Comparison of ENCODE assay signal across 26 mouse cellular contexts in the genomic region with DNA sequence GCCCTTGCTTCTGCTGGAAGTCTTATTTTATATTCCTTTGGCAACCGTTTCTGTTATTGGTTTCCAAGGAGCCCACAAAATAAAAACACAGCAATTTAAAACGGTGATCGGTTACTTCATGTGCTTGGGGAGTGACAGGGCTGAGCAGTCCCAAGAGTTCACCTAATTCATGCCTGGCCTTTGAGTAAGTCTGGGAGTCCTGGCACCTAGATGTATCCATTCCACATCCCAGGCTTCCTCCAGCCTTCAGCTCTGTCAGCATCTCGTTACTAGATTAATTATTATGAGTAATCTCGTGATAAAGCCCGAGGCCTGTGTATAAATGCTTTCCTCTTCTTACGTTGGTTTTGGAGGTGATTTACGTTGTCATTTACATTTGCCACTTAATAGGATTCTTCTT.
"Had no signal": no experiment of that assay in that cellular context is flagged by ENCODE, and none has a peak within 500 bp of the region (broad histone marks: within the 10 kb centered on the region; RNA-seq: fewer than 3 reads in every experiment).

No protein-coding gene starts in this region.

- DNase-seq: gastrocnemius, adult 2 months; gastrocnemius, postnatal 10 days; gastrocnemius, postnatal 25 days; heart, adult 2 months; heart, postnatal 10 days; heart, postnatal 4 days; kidney, adult 18-20 months; kidney, adult 8-10 months; kidney, postnatal 10 days; kidney, postnatal 25 days; kidney, postnatal 4 days; liver; liver, embryonic 13.5 days had no signal

- H3K4me1 ChIP-seq: heart, embryonic 13.5 days; heart, embryonic 15.5 days; hindbrain, embryonic 10.5 days; hindbrain, embryonic 12.5 days; limb, embryonic 10.5 days; limb, embryonic 12.5 days; liver, embryonic 13.5 days had no signal

- H3K36me3 ChIP-seq: hindbrain, embryonic 12.5 days; limb, embryonic 10.5 days; limb, embryonic 12.5 days; liver, embryonic 13.5 days had no signal

- H3K4me2 ChIP-seq: heart, embryonic 11.5 days; heart, embryonic 13.5 days; heart, embryonic 15.5 days; hindbrain, embryonic 12.5 days; hindbrain, embryonic 14.5 days; limb, embryonic 12.5 days; liver, embryonic 11.5 days; liver, embryonic 13.5 days had no signal

- H3K27ac ChIP-seq: gastrocnemius, adult 2 months; heart, adult 2 months; heart, embryonic 13.5 days; heart, embryonic 15.5 days; hindbrain, embryonic 10.5 days; hindbrain, embryonic 12.5 days; hindbrain, embryonic 14.5 days; layer of hippocampus, adult 2 months; limb, embryonic 10.5 days; limb, embryonic 12.5 days; liver, embryonic 13.5 days had no signal

- H3K4me3 ChIP-seq: gastrocnemius, adult 2 months; heart, adult 2 months; heart, embryonic 13.5 days; heart, embryonic 15.5 days; hindbrain, embryonic 10.5 days; hindbrain, embryonic 12.5 days; layer of hippocampus, adult 2 months; limb, embryonic 10.5 days; limb, embryonic 12.5 days; liver, embryonic 13.5 days had no signal

- H3K9ac ChIP-seq: heart, embryonic 13.5 days; heart, embryonic 15.5 days; hindbrain, embryonic 12.5 days; hindbrain, embryonic 14.5 days; limb, embryonic 12.5 days; liver, embryonic 13.5 days had no signal

- ATAC-seq: hindbrain, embryonic 16.5 days; inflammation-experienced regulatory T-cells, adult 6 months; intestine, postnatal 0 days had no signal

- H3K27me3 ChIP-seq: heart, embryonic 13.5 days; heart, embryonic 15.5 days; hindbrain, embryonic 12.5 days; limb, embryonic 12.5 days; liver, embryonic 13.5 days had no signal

- H3K9me3 ChIP-seq: heart, embryonic 13.5 days; heart, embryonic 15.5 days; hindbrain, embryonic 10.5 days; hindbrain, embryonic 12.5 days; limb, embryonic 10.5 days; limb, embryonic 12.5 days; liver, embryonic 13.5 days had no signal
